Mouse (Mus musculus): Measurements from ENCODE around the gene Ppef1. TPM values are rescaled to one million over a fixed set of nuclear protein-coding genes. Genes with fewer than 3 reads are reported as not detected.

Gene Ppef1
- polyA plus RNA-seq, 1 experiment from 2014 or later, result 0.21 TPM

DNA sequence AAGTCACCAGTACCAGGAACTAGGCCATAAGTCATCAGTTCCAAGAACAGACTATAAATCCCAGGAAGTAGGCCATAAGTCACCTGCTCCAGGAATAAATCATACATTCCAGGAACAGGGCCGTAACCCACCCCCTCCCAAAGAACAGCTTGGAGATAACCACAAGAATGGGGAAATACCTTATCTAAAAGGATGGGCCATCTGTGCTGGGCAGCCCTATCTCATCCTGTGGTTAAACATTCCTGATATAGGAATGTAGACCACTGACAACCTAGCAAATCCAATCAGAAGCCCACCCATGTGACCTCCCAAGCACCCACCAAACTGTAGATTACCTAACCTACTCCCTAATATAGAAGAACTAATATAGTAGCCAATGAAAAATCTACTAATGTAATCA lies 9.8 kb upstream of the Ppef1 start:
- no peak for ATAC-seq (ENCODE audit: insufficient read depth, low FRiP score)
- H3K27me3 ChIP-seq (ENCODE audit: control insufficient read depth, insufficient read depth, low read length), result no peaks in the 10 kb centered on the region
- no peaks in the 10 kb centered on the region for H3K36me3 ChIP-seq (ENCODE audit: control insufficient read depth, insufficient read depth, low read length)
- no peak overlapping the region for H3K4me2 ChIP-seq (ENCODE audit: low read depth, low read length)
- no peak overlapping the region for H3K9ac ChIP-seq (ENCODE audit: low read length)
- H3K4me1 ChIP-seq (ENCODE audit: control insufficient read depth, insufficient read depth, low read length), result no peaks in the 10 kb centered on the region
- H3K4me3 ChIP-seq (replicated peaks; ENCODE audit: low read length), result no peak overlapping the region
- no peak overlapping the region for H3K27ac ChIP-seq (ENCODE audit: low read length)
- 88% methylated on average over 1 of the region's 1 CpGs for WGBS
- no peaks in the 10 kb centered on the region for H3K9me3 ChIP-seq (replicated peaks; ENCODE audit: control insufficient read depth, low read length)

GRCm38 (mm10) chrX:160699171-160699570 lies 36.4 kb downstream of the Ppef1 start:
- Histone ChIP-seq H3K9ac (ENCODE audit: low read length) (no peak overlapping the region), H3K4me2 (ENCODE audit: low read depth, low read length) (no peak overlapping the region)
- 33% methylated on average over 1 of the region's 1 CpGs for WGBS

GRCm38 (mm10) chrX:160691559-160691958 lies 44.0 kb downstream of the Ppef1 start:
- H3K9ac ChIP-seq (ENCODE audit: low read length), result no peak overlapping the region
- no peak overlapping the region for H3K4me3 ChIP-seq (replicated peaks; ENCODE audit: low read length)
- H3K27ac ChIP-seq (ENCODE audit: low read length), result no peak overlapping the region
- no peaks in the 10 kb centered on the region for H3K36me3 ChIP-seq (ENCODE audit: control insufficient read depth, insufficient read depth, low read length)
- ATAC-seq (ENCODE audit: insufficient read depth, low FRiP score), result no peak
- H3K27me3 ChIP-seq (ENCODE audit: control insufficient read depth, insufficient read depth, low read length), result no peaks in the 10 kb centered on the region; the same call in 1 of the 2 replicates
- H3K4me2 ChIP-seq (ENCODE audit: low read depth, low read length), result no peak overlapping the region
- no peaks in the 10 kb centered on the region for H3K9me3 ChIP-seq (replicated peaks; ENCODE audit: control insufficient read depth, low read length)
- no peaks in the 10 kb centered on the region for H3K4me1 ChIP-seq (ENCODE audit: control insufficient read depth, insufficient read depth, low read length)
- 67% methylated on average over 3 of the region's 3 CpGs for WGBS

More at GRCm38 (mm10) chrX:160699171-160699570, 36.4 kb downstream of the Ppef1 start:
- Histone ChIP-seq H3K9me3 (replicated peaks; ENCODE audit: control insufficient read depth, low read length) (no peaks in the 10 kb centered on the region), H3K4me3 (replicated peaks; ENCODE audit: low read length) (no peak overlapping the region), H3K27ac (ENCODE audit: low read length) (no peak overlapping the region), H3K4me1 (ENCODE audit: control insufficient read depth, insufficient read depth, low read length) (no peaks in the 10 kb centered on the region), H3K36me3 (ENCODE audit: control insufficient read depth, insufficient read depth, low read length) (no peaks in the 10 kb centered on the region), H3K27me3 (ENCODE audit: control insufficient read depth, insufficient read depth, low read length) (no peaks in the 10 kb centered on the region; the same call in 1 of the 2 replicates)
- no peak for ATAC-seq (ENCODE audit: insufficient read depth, low FRiP score)

DNA sequence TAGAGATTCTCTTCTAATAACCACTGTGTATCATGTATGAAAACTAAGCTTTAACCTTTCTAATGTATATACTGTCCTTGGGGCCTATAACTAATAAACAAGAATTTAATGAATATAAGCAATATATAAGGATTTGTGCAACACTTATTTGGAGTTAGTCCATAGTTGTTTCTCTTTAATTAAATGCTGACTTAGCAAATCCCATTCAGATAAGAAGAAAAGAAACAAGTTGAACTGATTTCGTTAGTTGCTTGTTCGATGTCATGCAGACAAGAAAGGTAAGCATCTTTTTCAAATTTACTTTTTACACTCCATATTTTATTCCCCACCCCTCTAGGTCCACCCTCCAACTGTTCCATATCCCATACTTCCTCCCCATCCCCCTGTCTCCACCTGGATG lies 45.5 kb downstream of the Ppef1 start:
- Histone ChIP-seq H3K4me2 (ENCODE audit: low read depth, low read length) (no peak overlapping the region), H3K9me3 (replicated peaks; ENCODE audit: control insufficient read depth, low read length) (no peaks in the 10 kb centered on the region), H3K36me3 (ENCODE audit: control insufficient read depth, insufficient read depth, low read length) (no peaks in the 10 kb centered on the region), H3K27ac (ENCODE audit: low read length) (no peak overlapping the region), H3K27me3 (ENCODE audit: control insufficient read depth, insufficient read depth, low read length) (no peaks in the 10 kb centered on the region; the same call in 1 of the 2 replicates), H3K4me3 (replicated peaks; ENCODE audit: low read length) (no peak overlapping the region), H3K9ac (ENCODE audit: low read length) (no peak overlapping the region), H3K4me1 (ENCODE audit: control insufficient read depth, insufficient read depth, low read length) (no peaks in the 10 kb centered on the region)
- 84% methylated on average over 2 of the region's 2 CpGs for WGBS
- no peak for ATAC-seq (ENCODE audit: insufficient read depth, low FRiP score)

- Histone ChIP-seq H3K27me3 (ENCODE audit: control insufficient read depth, insufficient read depth, low read length) (no peaks in the 10 kb centered on the region), H3K27ac (ENCODE audit: low read length) (no peak overlapping the region), H3K4me1 (ENCODE audit: control insufficient read depth, insufficient read depth, low read length) (no peaks in the 10 kb centered on the region), H3K36me3 (ENCODE audit: control insufficient read depth, insufficient read depth, low read length) (no peaks in the 10 kb centered on the region), H3K4me3 (replicated peaks; ENCODE audit: low read length) (no peak overlapping the region), H3K9ac (ENCODE audit: low read length) (no peak overlapping the region), H3K4me2 (ENCODE audit: low read depth, low read length) (no peak overlapping the region), H3K9me3 (replicated peaks; ENCODE audit: control insufficient read depth, low read length) (no peaks in the 10 kb centered on the region)
- ATAC-seq (ENCODE audit: insufficient read depth, low FRiP score), result no peak
- 79% methylated on average over 1 of the region's 1 CpGs for WGBS
Measured at GRCm38 (mm10) chrX:160669992-160670391, 65.6 kb downstream of the Ppef1 start.

- Histone ChIP-seq H3K27ac (ENCODE audit: low read length) (no peak overlapping the region), H3K4me2 (ENCODE audit: low read depth, low read length) (no peak overlapping the region), H3K9me3 (replicated peaks; ENCODE audit: control insufficient read depth, low read length) (no peaks in the 10 kb centered on the region), H3K4me3 (replicated peaks; ENCODE audit: low read length) (no peak overlapping the region), H3K36me3 (ENCODE audit: control insufficient read depth, insufficient read depth, low read length) (no peaks in the 10 kb centered on the region), H3K9ac (ENCODE audit: low read length) (no peak overlapping the region), H3K4me1 (ENCODE audit: control insufficient read depth, insufficient read depth, low read length) (no peaks in the 10 kb centered on the region), H3K27me3 (ENCODE audit: control insufficient read depth, insufficient read depth, low read length) (no peaks in the 10 kb centered on the region)
- WGBS, result 45% methylated on average over 4 of the region's 4 CpGs
- no peak for ATAC-seq (ENCODE audit: insufficient read depth, low FRiP score)
Measured at GRCm38 (mm10) chrX:160610882-160611644, 124.5 kb downstream of the Ppef1 start.

DNA sequence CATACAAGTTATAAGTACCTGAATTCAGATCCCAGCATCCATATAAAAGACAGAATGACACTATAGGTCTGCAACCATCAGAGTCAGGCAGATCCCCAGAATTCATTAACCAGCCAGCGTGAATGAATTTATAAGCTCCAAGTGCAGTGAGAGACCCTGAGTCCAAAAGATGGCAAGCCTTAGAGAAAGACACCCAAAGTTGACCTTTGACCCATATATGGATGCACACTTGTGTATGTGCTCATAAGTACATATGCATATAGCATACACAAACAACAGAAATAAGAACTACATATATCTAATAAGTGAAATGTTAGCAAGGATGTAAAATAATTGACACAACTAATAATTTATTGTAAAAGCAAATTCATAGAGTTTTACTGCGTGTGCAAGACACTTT lies 125.1 kb downstream of the Ppef1 start:
- Histone ChIP-seq H3K4me1 (ENCODE audit: control insufficient read depth, insufficient read depth, low read length) (no peaks in the 10 kb centered on the region), H3K9ac (ENCODE audit: low read length) (no peak overlapping the region), H3K9me3 (replicated peaks; ENCODE audit: control insufficient read depth, low read length) (no peaks in the 10 kb centered on the region), H3K27me3 (ENCODE audit: control insufficient read depth, insufficient read depth, low read length) (no peaks in the 10 kb centered on the region), H3K36me3 (ENCODE audit: control insufficient read depth, insufficient read depth, low read length) (no peaks in the 10 kb centered on the region), H3K27ac (ENCODE audit: low read length) (no peak overlapping the region), H3K4me2 (ENCODE audit: low read depth, low read length) (no peak overlapping the region), H3K4me3 (replicated peaks; ENCODE audit: low read length) (no peak overlapping the region)
- ATAC-seq (ENCODE audit: insufficient read depth, low FRiP score), result no peak
- 84% methylated on average over 2 of the region's 2 CpGs for WGBS

- Histone ChIP-seq H3K4me3 (replicated peaks; ENCODE audit: low read length) (no peak overlapping the region), H3K4me1 (ENCODE audit: control insufficient read depth, insufficient read depth, low read length) (no peaks in the 10 kb centered on the region), H3K4me2 (ENCODE audit: low read depth, low read length) (no peak overlapping the region), H3K36me3 (ENCODE audit: control insufficient read depth, insufficient read depth, low read length) (no peaks in the 10 kb centered on the region), H3K9me3 (replicated peaks; ENCODE audit: control insufficient read depth, low read length) (no peaks in the 10 kb centered on the region), H3K27ac (ENCODE audit: low read length) (no peak overlapping the region), H3K9ac (ENCODE audit: low read length) (no peak overlapping the region), H3K27me3 (ENCODE audit: control insufficient read depth, insufficient read depth, low read length) (no peaks in the 10 kb centered on the region)
- 45% methylated on average over 3 of the region's 3 CpGs for WGBS
- no peak for ATAC-seq (ENCODE audit: insufficient read depth, low FRiP score)
Measured at GRCm38 (mm10) chrX:160609849-160610248, 125.7 kb downstream of the Ppef1 start.

DNA sequence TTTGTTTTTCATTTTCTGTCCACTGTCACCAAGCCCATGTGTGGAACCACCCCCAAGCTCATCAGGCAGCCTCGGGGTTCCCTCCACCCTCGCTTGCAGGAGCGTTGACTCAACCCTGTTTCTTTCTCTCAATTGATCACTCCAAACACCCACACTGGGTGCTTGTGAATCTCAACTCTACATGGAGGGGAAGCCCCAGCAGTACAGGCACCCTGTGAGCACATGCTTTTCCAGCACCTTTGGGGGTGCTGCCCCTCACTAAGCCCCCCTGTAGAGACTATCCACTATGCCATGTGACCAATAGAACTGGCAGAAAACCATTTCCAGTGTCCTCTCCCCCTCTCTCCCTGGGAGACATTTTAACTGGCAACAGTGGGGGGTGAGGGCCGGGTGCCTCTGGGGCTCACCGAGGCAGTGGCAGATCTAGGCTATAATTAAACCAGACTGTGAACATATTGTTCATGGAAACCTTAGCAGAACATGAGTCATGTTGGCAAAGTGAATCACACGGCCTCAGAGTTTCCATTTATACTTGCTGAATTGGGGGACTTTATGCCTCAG lies 131.5 kb downstream of the Ppef1 start:
- no peak overlapping the region for H3K4me3 ChIP-seq (replicated peaks; ENCODE audit: low read length)
- no peak overlapping the region for H3K9ac ChIP-seq (ENCODE audit: low read length)
- no peaks in the 10 kb centered on the region for H3K27me3 ChIP-seq (ENCODE audit: control insufficient read depth, insufficient read depth, low read length)
- WGBS, result 52% methylated on average over 6 of the region's 6 CpGs
- peaks cover 10% of the 10 kb centered on the region for H3K4me1 ChIP-seq (ENCODE audit: control insufficient read depth, insufficient read depth, low read length)
- H3K36me3 ChIP-seq (ENCODE audit: control insufficient read depth, insufficient read depth, low read length), result no peaks in the 10 kb centered on the region
- no peak overlapping the region for H3K27ac ChIP-seq (ENCODE audit: low read length)
- no peak overlapping the region for H3K4me2 ChIP-seq (ENCODE audit: low read depth, low read length)
- ATAC-seq (ENCODE audit: insufficient read depth, low FRiP score), result no peak; the same call in 1 of the 2 replicates
- H3K9me3 ChIP-seq (replicated peaks; ENCODE audit: control insufficient read depth, low read length), result no peaks in the 10 kb centered on the region
